Mouse (Mus musculus) spleen, postnatal 14 days (tissue): Measurements from ENCODE around the gene Gm21497.
"Not testable (repeated sequence)": the region's sequence is repeated elsewhere in the genome, so short reads cannot be mapped to it uniquely, and the experiment has no call there.

Source experiments
- DNase-seq, 2 experiments: peaks; one replicate each; pipeline ENCODE4 v3.0.0; 2021 to 2022; ENCODE audit warnings: low spot score in 2 of 2

Gene Gm21497

GRCm38 (mm10) chrY:61646446-61646845, at the start of gene Gm21497:
TSS of gene Gm21497 (plus strand) at chrY:61646746.
- not testable (repeated sequence) for DNase-seq
